Mouse (Mus musculus) G1E-ER4 (cell line): ENCODE measurements around the gene Trpv6. TPM values are rescaled to one million over a fixed set of nuclear protein-coding genes. Genes with fewer than 3 reads are reported as not detected.

ENCODE experiments used
- GATA1 ChIP-seq: IDR thresholded peaks from one replicate; pipeline ENCODE4 v1.8.0; 2012; ENCODE audit warnings: low read length, inconsistent platforms
- polyA plus RNA-seq: library from polyadenylated mRNA; stranded (reverse); fragments of >175 nt; gene quantifications from 2 replicates; pipeline ENCODE4 v1.2.3, GENCODE M21; 2012

The Trpv6 gene
- polyA plus RNA-seq, 1 experiment, result not detected

DNA sequence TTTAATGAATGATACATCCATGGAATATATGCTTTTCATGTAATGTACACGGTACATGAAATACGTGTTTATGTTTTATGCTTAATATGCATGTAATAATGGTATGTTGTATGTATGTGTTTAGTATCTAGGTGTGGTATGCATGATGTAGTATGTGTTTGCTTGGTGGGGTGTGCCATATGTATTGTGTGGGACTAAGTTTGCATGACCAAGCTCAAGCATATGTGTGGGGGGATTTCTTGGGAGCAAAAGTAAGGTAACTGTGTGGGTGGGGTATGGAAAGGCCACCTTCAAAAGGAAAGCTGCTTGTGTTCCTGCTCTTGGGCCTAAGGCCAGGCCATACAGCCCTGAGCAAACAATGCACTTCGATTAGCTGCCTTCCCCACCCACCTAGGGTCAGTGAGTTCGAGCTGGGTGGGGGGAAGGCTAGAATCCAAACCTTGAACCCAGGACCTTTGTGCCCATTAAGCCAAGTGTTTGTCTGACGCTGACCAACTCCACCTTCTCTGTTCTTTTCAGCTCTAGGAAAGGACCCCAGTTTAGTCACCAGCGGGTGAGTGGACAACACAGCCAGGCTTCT, 1.8 kb upstream of the Trpv6 start:
- TF ChIP-seq GATA1, result no peak

DNA sequence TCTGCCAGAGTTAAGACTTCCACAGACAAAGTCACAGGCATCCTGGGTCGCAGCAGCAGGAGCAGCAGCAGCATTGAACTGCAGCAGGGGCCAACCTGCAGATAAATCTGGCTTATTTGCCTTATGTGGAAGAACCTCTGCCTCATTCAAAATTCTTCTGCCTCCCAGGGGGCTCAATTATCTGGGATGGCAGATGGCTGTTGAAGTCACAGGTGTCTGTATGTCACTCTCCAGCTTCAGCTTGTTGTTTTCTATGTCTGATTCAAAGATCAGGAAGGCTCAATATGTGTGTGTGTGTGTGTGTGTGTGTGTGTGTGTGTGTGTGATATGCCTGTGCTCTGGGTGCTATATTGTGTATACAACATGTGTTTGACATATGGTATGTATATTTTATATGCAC, 1.2 kb upstream of the Trpv6 start:
- TF ChIP-seq GATA1, result no peak

- TF ChIP-seq GATA1, result no peak
Measured at GRCm38 (mm10) chr6:41635211-41635610, 994 bp downstream of the Trpv6 start.

GRCm38 (mm10) chr6:41631549-41631948, 4.7 kb downstream of the Trpv6 start:
- no peak for TF ChIP-seq GATA1

- TF ChIP-seq GATA1, result no peak
Measured at GRCm38 (mm10) chr6:41630791-41631190, 5.4 kb downstream of the Trpv6 start.

DNA sequence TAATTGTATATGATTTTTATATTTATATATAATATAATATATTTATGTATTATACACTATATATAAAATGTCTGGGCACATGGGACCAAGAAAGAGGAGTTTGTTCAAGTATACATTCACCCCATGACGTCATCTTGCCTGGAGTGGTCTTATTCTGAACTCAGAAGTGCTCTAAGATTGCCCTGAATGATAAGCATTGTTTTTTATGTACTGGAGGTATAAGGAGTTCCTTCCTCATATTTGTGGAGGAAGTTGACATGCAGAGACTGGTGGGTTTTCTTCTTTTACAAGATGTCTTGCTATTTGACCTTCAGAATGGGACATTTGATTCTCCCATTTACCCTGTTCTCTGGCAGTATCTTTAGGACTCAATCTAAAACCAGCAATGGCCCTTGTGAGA, 8.0 kb downstream of the Trpv6 start:
- TF ChIP-seq GATA1, result no peak

- no peak for TF ChIP-seq GATA1
Measured at GRCm38 (mm10) chr6:41622661-41623060, 13.5 kb downstream of the Trpv6 start.

DNA sequence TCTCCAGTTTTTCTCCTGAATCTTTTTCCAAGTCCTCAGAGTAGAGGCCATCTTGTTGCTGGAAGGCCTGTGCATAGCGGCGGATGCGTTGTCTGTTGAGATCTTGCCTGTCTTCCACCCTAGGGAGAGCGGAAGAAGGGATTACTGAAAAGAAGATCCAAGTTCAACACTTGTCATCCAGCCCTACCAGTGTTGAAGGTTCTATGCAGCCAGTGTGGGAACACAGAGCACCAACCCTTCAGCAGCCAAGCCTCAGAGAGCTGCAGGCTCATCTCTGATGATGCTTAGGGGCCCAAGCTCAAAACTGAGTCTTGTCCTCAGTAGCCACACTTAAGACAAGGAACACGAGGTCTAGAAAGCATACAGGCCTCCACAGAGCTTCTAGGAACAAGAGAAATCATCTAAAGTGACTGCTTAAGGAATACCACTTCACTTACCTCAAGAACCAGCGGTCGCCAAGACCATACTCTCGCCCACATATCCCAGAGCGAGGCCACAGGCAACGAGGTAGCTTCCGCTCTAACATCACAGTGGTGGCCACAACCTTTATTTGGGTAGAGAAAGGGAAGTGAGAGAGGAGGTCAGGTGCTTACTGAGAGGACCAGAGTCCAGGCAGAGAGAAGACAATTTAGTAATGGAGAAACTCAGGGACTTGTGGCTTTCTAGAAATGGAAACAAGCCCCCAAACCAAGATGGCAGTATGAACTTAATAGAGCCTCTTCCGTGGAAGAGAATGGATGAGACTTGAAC, 14.8 kb downstream of the Trpv6 start:
- no peak for TF ChIP-seq GATA1

DNA sequence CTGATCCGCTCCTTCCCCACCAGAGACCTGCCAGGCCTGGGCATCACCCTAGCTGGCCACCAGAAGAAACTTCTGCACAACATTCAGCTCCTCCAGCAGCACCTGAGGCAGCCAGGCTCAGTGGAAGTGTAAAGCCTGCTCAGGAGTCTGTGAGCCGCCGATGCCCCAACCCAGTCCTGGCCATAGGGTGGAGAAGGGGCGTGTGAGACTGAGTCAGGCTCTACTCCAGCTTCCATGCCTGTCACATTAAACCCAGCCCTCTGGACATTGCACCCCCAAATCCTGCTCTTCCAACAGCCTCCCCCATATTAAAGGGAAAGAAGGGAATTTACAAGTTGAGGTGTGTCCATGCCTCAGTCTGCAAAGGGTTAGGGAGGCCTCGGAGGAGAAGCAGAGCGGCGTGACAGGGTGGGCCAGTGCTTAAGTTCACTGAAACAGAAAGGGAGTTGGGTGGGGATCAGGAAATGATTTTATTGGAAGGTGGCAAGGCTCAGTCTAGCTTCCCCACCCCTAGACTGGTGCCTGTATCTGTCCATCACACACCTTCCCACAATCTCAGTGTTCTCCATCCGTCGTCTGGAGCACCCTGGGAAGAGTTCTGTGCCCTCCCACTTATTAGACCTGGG, 15.9 kb downstream of the Trpv6 start:
- no peak for TF ChIP-seq GATA1

- TF ChIP-seq GATA1, result no peak
Measured at GRCm38 (mm10) chr6:41607637-41608036, 28.6 kb downstream of the Trpv6 start.

GRCm38 (mm10) chr6:41606214-41606613, 30.0 kb downstream of the Trpv6 start:
- TF ChIP-seq GATA1, result no peak

- no peak for TF ChIP-seq GATA1
Measured at GRCm38 (mm10) chr6:41605794-41606104, 30.5 kb downstream of the Trpv6 start.

GRCm38 (mm10) chr6:41605061-41605793, 31.0 kb downstream of the Trpv6 start, which contains the start of gene Ephb6:
Gene Ephb6, plus strand, starts transcription at chr6:41605482.
- TF ChIP-seq GATA1, result no peak

- no peak for TF ChIP-seq GATA1
Measured at GRCm38 (mm10) chr6:41604401-41605050, 31.7 kb downstream of the Trpv6 start.

GRCm38 (mm10) chr6:41582189-41582588, 54.0 kb downstream of the Trpv6 start:
- no peak for TF ChIP-seq GATA1

DNA sequence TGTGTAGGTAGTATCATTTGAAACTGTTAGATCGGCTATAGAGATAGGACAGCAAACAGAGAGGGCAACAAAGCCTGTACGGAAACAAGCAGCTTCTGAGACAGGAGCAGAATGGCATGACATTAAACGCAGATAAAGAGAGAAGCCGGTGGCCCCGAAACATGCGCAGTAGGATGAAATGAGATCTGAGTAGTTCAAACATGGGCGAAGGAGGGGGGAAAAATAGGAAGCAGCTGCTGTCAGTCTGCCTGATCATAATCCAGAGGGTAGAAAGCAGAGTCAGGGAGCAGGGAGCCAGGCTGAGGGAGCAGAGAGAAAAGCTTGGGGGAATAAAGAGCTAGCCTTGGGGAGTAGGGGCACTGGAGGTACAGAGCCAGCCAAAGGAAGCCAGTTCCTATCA, 54.9 kb downstream of the Trpv6 start:
- TF ChIP-seq GATA1, result no peak
